Mouse (Mus musculus) mammary gland, adult 2 months (tissue): ENCODE measurements around the gene Tmem101. TPM values are rescaled to one million over a fixed set of nuclear protein-coding genes. Genes with fewer than 3 reads are reported as not detected.

Source experiments
- polyA plus RNA-seq: library from polyadenylated mRNA; depleted of rRNA; stranded (reverse); fragments of >200 nt; gene quantifications from 2 replicates; pipeline ENCODE4 v1.2.3, GENCODE M21; 2012; ENCODE audit warnings: low replicate concordance; rRNA removed

The Tmem101 gene
- polyA plus RNA-seq: 17.0 and 22.2 TPM in 2 replicates

GRCm38 (mm10) chr11:102156039-102156785, at the start of gene Tmem101:
Tmem101 (minus strand) TSS chr11:102156404.

DNA sequence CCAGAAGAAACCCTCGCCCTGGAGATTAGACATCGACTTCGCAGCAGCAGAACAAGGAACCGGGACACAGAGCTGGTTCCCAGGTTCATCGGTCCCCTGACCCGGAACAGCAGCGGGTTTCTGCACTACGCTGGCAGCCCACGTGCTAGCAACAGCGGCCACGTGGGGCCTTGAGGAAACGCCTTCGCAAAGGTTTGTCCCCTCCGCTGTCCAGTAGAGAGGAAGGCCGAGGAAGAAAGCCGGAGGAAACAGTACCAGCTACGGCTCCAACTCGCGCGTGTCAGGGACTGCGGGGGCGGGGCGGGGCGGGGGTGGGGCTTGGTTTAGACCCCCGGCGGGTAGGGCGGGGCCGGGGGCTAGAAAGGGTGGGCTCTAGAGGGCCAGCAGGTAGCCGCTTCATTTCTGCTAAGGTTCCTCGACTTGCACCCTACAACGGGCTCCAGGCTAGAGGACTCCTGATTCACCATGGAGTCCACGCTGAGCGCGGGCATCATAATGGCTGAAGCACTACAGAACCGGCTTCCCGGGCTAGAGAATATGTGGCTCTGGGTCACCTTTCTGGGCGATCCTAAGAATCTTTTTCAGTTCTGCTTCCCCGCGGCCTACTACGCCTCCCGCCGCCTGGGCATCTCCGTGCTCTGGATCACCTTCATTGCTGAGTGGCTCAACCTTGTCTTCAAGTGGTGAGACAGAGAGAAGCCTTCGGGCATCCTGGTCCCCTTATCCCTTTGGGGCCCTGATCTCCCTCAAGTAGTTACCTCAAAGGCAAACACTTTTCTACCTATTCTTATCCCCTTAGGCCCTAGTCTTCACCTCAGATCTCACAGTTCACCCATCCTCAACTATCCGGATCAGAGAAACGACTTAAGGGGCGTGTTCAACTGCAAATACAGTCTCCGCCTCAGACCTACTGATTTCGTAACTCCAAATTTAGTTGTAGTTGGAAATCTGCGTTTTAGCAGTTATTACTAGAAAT, 33.5 kb upstream of the Tmem101 start, which contains the start of gene G6pc3:
TSS of gene G6pc3 (plus strand) at position 160 of the 976 bp plus-strand sequence.

GRCm38 (mm10) chr11:102184646-102185495, 28.7 kb upstream of the Tmem101 start, which contains the start of gene Lsm12:
Lsm12 (minus strand) TSS chr11:102185296.

DNA sequence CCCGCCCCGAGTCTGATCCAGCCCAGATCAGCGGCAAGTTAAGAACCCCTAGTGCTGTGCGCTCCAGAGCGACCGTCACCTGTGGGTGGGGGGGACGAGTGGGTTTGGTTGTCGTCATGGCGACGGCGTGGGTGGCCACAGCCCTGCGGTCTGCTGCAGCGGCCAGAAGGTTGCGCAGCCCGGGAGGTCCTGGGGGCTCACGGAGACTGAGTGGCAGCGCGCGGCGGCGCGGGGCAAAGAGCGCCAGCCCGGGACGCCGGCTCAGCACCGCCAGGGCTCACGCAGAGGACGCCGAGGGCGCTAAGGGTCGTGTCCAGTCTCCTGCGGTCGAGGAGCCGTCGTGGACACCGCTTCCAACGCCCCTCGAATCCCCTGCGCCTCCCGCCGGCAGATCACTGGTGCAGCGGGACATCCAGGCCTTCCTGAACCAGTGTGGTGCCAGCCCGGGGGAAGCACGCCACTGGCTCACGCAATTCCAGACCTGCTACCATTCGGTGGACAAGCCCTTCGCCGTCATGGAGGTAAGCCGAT, 10.7 kb downstream of the Tmem101 start, which contains the start of gene Nags:
TSS of gene Nags (plus strand) at position 43 of the 531 bp plus-strand sequence.

DNA sequence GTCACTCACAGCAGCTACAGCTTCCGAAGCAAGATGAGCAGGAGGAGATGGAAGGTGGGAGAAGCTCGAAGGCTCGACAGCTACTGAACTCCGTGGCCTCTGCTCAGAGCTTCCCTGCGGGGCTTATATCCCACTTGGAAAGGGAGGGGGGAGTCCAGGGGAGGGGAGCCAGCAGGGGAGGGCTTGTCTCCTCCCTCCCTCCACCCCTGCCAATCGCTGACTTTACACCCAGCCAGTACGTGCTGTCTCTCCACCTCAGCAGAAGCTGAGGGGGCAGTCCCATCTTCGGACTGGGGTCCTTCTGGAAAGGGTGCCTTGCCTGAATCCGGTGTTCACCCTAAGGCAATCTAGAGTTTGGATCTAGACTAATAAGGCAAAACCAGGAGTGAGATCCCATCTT, 48.5 kb downstream of the Tmem101 start, which contains the start of gene Pyy:
TSS of gene Pyy (minus strand) at position 101 of the 400 bp plus-strand sequence.

Other genes starting within 250 kb of the Tmem101 start
- 0.26 TPM in 1 of 2 replicates, not detected in the other for gene Sost, start 189.4 kb downstream of the Tmem101 start, polyA plus RNA-seq
- gene Cfap97d1, start 172.1 kb downstream of the Tmem101 start, polyA plus RNA-seq: not detected in 2 replicates
- 105 and 133 TPM in 2 replicates for gene Dusp3, start 169.4 kb downstream of the Tmem101 start, polyA plus RNA-seq
- gene Mpp3, start 127.9 kb downstream of the Tmem101 start, polyA plus RNA-seq: 4.8 and 7.8 TPM in 2 replicates
- gene Cd300lg, start 114.9 kb downstream of the Tmem101 start, polyA plus RNA-seq: 95.5 and 130 TPM in 2 replicates
- gene Mpp2, start 67.9 kb downstream of the Tmem101 start, polyA plus RNA-seq: 13.5 and 13.8 TPM in 2 replicates
- gene Ppy, start 55.1 kb downstream of the Tmem101 start, polyA plus RNA-seq: not detected in 2 replicates
- not detected in 2 replicates for gene Pyy, start 48.6 kb downstream of the Tmem101 start, polyA plus RNA-seq
- 0.85 TPM in 1 of 2 replicates, not detected in the other for gene Nags, start 10.9 kb downstream of the Tmem101 start, polyA plus RNA-seq
- 35.8 and 55.6 TPM in 2 replicates for gene Lsm12, start 28.9 kb upstream of the Tmem101 start, polyA plus RNA-seq
- 115 and 131 TPM in 2 replicates for gene G6pc3, start 33.2 kb upstream of the Tmem101 start, polyA plus RNA-seq
- 88.0 and 204 TPM in 2 replicates for gene Hdac5, start 73.8 kb upstream of the Tmem101 start, polyA plus RNA-seq
- 1.2 and 1.4 TPM in 2 replicates for gene BC030867, start 92.5 kb upstream of the Tmem101 start, polyA plus RNA-seq
- gene Asb16, start 112.3 kb upstream of the Tmem101 start, polyA plus RNA-seq: 0.50 and 19.4 TPM in 2 replicates
- 52.4 and 58.1 TPM in 2 replicates for gene Tmub2, start 128.5 kb upstream of the Tmem101 start, polyA plus RNA-seq
- gene Atxn7l3, start 140.2 kb upstream of the Tmem101 start, polyA plus RNA-seq: 39.6 and 48.4 TPM in 2 replicates
- 20.5 and 28.1 TPM in 2 replicates for gene Ubtf, start 163.3 kb upstream of the Tmem101 start, polyA plus RNA-seq
- 0.06 TPM in 1 of 2 replicates, not detected in the other for gene Slc4a1, start 209.8 kb upstream of the Tmem101 start, polyA plus RNA-seq
- 4.6 and 10.4 TPM in 2 replicates for gene Rundc3a, start 237.0 kb upstream of the Tmem101 start, polyA plus RNA-seq